Mouse (Mus musculus): Measurements from ENCODE around the gene Agbl4.

The Agbl4 gene

DNA sequence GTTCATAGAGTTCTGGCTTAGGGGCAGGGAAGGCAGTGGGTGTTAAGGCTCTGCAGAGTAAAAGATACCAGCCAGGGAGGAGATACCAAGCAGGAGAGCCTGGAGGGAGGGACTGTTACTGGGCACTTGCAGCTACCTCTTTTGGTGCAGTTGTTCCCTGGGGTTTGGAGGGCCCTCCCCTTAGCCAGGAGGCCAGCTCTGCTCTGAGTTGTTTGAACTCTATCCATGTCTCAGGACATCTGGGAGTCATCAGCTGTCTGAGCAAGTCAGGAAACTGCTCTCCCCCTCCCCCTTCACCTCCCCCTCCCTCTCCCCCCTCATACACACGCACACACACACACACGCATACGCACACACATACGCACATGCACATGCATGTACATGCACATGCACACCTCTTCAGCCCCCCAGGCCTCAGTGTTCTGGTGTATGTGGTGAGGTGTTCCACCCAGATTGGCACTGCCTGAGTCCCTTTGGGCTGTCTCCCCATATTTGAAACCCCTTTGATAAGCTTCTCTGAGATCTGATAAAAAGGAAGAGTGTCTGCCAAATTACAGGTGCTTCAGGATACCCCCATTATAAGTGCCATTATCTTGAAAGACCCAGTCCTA, 1089.9 kb downstream of the Agbl4 start:
- in situ Hi-C loops (cut with MseI, MboI) = no loop called here

DNA sequence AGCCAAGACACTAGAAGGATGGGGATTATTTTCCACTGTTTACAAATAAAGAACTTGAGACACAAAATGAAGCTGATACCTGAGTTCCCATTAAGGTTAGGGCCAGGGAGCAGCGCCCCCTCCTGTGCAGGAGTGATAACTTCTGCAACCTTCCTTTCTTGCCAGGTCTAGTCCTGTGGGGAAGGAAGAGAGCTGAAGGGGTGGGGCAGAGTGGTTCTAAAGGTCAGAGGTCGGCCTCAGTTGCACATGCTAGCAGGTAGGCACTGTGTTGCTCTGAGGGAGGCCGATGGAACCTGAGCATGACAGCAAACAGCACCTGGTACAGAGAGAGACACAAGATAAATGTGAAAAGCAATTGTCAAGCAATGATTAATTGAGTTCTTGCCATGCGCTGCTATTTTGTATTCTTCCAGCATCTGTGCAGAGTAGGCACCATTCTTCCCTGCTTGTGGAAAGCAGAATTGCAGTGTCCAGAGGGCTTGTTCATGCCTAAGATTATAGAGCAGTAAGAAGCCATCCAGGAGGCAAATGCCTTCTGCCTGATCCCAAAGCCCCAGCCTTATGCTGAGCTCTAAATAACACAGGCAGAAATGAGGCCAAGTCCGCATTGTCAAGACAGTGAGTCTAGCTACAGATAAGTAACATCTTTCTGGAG, 1096.4 kb downstream of the Agbl4 start:
- in situ Hi-C loops (cut with MseI, MboI) = loop anchor here (10.0 kb wide), 2 partner anchors 131 to 169 kb away; no protein-coding TSS in a partner anchor

DNA sequence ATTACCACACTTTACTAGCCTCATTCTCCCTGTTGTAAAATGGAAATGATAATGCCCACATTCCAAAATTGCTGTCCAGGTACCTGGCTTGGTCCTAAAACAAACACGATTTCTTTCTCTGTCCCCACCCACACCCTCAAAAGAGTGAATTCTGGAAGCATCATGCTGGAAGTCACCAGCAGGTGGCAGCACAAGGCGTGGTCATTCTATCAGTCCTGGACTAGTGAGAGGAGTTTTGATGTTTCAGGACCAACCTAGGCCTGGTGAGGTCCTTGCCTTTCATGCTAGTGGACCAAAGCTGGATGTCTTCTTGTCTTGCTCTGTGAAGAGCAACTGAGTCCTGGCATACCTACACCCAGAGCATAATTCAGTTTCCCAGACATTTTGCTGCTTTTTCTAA, 1098.5 kb downstream of the Agbl4 start:
- in situ Hi-C loops (cut with MseI, MboI) = loop anchor here (5.0 to 10.0 kb wide), 3 partner anchors 126 to 171 kb away; no protein-coding TSS in a partner anchor

DNA sequence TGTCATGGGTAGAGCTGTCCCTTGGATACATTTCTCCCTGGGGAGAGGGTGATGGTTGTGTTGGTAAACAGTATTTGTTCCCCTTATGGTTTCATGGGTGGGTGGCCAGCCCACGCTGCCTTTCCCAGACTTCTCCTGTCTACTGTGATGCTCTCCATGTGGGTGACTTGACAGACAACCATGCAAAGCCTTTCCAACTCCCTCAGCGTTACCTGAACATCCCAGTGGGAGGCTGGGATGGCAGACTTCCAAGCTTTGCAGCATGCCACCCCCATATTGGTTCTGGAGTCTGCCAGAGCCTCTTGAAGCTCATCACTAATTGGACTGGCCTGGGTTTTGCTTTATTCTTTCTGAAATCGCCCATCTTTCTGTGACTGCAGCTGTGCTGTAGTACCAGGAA, 1101.3 kb downstream of the Agbl4 start:
- in situ Hi-C loops (cut with MseI, MboI) = loop anchor here (5.0 to 10.0 kb wide), 3 partner anchors 124 to 174 kb away; no protein-coding TSS in a partner anchor

DNA sequence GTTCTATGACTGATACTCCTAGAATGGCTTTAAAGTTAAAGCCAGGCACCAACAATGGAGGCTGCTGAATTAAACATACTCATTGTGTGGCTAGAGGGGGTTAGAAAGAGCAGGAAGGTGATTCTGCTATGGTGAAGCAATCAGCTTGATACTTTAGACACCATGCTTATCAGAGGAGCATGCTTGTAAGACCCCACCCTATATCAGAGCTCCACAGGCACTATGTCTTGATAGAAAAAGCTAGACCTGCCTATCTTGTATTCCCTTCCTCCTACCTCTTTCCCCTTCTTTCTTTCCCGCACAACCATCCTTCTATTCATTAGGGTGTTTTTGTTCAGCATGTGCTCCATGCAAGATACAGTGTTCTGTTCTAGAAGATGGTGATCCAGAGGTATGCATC, 1104.0 kb downstream of the Agbl4 start:
- in situ Hi-C loops (cut with MseI, MboI) = no loop called here

DNA sequence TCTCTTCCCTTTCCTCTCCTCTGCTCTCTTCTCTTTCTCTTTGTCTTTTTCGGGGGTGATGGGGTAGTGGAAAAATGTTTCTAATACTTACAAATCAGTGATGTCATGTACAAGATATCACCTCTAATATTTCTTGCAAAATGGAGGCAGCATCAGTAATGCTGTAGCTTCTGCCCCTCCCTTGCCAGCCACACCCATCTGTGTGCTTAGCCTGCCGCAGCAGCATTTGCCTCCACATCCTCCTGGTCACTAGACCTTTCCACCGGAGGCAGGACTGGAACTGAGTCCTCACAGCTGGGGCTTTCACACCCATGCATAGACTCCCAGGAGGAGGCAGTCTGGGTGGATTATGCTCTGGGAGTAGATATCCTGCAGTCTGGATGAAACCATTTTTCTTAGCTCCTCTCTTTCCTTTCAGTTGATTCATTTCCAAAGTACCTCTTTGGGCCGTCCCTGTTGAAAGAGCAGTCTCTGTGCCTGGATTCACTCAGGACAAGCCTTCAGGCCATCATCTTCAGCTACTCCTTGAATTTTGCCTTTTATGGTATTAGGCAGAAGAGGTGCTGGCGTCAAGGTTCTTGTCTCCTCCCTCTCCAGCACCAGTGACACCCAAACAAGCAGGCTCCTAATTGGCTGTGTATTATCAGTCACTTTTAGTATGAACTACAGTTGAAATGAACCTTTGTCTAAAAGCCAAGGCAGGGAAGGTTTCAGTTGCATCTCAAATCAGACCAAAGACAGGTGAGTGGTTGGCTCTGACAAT, 1105.7 kb downstream of the Agbl4 start:
- in situ Hi-C loops (cut with MseI, MboI) = no loop called here

DNA sequence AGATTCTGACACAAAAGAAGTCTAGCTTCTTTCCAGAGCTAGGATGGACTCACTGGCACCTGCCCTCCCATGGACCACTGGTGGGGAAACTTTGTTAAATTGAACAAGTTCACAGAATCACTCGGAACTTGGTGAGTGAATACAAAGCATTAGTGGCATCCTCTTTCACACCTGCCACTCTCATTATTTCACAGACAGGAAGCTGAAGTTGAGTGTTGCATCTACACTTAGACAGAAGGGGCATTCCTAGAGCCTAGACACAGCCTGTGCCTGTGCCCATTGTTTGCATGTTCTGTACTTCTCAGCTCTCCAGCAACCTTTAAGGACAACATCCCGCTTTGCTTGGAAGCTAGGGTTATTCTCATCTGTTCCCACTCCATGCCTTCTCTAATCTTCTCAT, 1107.5 kb downstream of the Agbl4 start:
- in situ Hi-C loops (cut with MseI, MboI) = no loop called here

DNA sequence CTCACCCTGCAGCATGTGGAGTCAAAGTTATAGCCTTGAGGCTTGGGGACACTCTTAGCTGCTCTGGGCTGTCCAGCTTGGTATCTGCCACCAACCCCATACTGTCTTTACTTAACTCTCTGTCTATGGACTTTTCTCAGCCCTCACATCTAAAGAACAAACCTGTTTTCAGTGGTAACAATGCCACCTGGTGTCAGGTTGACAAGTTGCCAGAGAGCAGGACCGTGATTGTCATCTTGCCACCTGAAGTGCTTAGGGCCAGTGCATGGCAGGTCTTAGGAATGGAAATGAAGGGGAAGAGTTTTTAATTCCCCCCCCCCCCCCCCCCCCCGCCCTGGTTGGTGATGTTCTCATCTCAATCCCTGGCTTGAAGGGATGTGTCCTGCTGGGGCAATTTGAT, 1112.7 kb downstream of the Agbl4 start:
- in situ Hi-C loops (cut with MseI, MboI) = no loop called here

DNA sequence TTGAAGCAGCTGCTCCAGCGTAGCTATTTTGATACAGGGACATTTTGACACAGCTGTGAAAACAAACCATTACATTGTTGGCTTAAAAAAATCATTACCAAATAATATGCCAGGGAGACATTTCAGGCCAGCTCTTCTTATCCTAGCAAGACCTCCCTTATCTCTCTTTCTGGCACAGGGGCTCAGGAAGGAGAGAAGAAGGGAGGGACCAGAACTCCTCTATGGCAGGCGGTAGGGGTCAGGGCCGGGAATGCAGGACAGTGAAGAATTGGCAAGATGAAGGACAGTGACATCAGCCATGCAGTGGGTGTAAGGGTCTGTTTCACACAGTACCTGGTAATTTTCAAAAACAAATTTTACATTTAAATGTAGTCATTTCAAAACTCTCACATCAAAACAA, 1116.5 kb downstream of the Agbl4 start:
- in situ Hi-C loops (cut with MseI, MboI) = no loop called here

DNA sequence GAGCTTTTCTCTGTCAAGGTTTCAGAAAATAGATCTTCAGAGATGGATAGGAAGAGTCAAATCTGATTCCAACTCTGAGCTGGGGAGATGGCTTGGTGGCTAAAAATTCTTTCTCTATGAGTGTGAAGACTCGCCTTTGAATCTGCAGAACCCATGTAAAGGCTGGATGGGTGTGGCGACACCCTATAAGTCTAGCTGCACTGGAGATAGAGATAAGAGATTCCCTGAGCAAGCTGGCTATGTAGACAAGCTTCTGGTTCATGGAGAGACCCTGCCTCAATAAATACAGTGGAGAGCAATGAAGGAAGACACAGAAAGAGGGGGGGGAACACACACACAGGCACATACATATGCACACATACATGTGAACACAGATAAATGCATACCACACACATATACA, 1118.7 kb downstream of the Agbl4 start:
- in situ Hi-C loops (cut with MseI, MboI) = no loop called here

DNA sequence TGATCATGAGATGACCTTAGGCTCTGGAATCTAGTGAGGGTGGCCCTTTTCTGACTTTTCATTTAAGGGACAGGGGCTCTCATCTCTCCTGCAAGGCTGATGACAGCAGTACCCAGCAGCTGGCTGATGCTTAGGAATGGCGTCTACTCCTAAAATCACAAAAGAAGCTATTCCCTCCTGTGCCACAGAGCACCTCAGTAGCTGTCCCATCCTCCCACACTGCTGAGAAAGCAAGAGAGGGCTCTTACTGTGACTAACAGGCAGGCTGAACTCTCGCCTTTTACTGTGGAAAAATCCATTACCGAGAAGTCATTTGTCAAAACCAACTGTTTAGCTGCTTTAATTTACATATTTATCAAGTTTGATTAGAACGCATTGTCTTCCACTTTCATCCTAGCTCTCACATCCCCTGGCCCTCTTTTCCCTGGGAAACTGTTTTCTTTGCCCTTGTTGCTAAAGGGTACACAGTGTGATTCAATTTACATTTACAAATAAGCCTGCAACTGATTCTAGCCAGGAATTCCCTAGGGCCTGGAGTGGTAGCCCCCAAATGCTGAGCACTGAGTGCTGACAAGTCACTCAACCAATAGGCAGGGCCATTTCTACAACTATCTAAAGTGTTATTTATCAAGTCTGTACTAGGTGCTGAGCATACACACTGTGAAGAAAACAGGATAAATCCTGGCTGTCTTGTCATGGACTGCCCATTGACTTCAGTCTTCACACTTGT, 1119.8 kb downstream of the Agbl4 start:
- in situ Hi-C loops (cut with MseI, MboI) = no loop called here

DNA sequence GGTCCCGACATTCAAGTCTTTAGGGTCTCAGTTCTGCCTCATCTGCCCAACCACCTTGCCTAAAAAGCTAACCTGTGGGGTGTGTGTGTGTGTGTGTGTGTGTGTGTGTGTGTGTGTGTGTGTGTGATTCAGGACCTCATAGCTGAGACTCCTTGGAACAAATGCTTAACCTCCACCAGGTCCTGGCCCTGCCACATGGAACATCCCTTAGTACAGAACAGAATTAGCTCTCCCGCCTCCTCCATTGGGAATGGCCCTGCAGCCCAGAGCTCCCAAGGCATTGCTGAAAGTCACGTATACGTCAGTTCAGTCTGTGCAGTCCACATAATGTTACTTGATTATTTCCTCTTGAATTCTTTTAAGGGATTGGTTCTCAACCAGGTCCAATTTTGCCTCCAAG, 1120.7 kb downstream of the Agbl4 start:
- in situ Hi-C loops (cut with MseI, MboI) = no loop called here

DNA sequence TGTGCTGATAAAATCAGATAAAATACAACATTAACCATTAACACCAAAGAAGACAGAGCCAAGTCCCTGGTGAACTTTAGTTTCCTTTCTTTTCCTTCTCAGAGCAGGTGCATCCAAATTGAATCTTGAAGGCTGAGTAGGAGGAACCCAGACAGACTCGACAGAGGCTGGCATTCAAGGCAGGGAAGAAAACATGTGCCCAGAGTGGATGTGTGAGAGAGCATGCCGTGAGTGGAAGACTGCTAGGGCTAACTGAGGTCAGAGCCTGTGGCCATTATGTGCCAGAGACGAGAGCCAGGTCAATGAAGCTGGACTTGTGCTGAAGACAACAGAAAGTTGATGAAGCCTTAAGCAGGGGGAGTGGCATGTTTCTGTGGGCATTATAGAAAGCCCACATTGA, 1121.8 kb downstream of the Agbl4 start:
- in situ Hi-C loops (cut with MseI, MboI) = no loop called here

DNA sequence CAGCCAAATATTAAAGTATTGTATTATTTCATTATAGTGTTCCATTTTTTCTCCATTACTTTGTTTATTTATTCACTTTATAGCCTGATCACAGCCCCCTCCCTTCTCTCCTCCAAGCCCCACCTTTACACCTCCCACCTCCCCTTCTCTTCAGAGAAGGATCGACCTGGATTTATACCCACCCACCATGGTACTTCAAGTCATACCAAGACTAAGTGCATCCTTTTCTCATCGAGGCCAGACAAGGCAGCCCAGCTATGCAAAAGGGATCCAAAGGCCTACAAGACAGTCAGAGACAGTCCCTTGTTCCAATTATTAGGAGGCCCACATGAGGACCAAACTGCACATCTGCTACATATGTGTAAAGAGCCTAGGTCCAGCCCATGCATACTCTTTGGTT, 1122.5 kb downstream of the Agbl4 start:
- in situ Hi-C loops (cut with MseI, MboI) = no loop called here

DNA sequence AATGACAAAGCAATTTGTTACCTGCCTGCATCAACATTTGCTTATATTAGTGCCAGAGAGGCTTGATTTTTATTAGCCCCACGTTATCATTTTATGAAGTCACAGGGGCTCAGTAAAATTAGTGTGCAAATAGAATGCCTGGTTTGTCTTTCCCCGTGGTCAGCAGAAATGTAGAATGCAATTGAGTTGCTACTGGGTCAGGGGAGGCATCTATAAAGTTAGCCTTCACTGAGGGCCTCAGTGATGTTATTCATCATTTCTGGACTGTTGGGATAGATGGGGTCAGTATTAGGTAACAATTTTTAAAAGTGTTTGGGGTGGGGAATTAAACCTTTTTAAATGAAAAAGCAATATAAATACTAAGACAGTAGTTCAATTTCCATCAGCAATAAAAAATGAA, 1125.5 kb downstream of the Agbl4 start:
- in situ Hi-C loops (cut with MseI, MboI) = no loop called here

DNA sequence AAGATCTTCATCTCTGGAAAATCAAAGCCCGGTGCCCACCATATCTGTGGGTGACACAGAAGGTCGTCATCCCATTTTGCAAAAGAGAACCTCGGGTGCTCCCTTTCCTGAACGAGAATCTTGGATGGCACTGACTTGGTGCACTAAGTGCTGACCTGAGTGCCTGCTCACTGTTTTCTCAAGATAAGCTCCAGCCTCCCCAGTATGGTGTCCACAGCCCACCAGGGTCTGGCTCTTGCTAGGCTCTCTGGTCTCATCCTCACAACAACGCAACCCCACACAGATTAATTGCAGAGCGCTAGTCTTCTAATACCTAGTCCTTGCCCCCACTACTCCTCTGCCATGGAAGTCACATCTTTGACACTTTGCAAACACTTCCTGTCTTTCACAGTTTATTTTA, 1131.5 kb downstream of the Agbl4 start:
- in situ Hi-C loops (cut with MseI, MboI) = no loop called here

DNA sequence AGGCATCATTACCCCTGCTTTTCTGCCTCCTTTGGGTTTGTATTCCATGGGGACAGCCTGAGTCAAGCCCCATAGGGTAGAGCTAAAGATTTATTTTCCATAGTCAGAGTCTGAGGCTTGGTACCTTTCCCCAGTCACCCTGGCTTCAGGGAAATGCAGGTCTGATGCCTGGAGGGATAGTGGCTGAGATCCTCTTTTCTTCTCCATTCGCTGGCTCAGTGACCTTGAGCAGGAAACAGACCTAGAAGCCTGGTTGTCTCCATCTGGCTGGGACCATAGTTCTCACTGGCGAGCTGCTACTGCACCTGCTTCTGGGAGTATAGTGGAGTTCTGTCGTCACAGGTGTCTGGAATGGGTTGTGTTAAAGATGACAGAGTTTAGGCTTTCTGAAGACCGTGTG, 1132.5 kb downstream of the Agbl4 start:
- in situ Hi-C loops (cut with MseI, MboI) = no loop called here

DNA sequence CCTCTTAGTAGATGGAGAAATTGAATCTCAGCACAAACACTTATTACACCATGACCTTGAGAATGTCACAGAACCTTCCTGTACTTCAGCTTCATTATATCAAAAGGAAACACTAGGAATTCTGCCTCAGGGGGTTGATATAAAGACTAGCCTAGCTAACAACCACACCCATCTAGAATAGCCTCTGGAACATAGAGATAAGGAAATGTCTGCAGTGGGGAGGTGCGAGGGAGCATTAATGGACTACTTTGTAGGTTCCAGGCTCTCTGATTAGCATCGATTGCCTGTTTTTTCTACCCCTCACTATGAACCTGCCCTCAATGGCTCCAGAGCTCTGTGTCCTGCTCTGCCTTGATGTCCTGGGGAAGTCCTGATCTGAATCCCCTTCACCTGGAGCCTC, 1133.1 kb downstream of the Agbl4 start:
- in situ Hi-C loops (cut with MseI, MboI) = no loop called here

DNA sequence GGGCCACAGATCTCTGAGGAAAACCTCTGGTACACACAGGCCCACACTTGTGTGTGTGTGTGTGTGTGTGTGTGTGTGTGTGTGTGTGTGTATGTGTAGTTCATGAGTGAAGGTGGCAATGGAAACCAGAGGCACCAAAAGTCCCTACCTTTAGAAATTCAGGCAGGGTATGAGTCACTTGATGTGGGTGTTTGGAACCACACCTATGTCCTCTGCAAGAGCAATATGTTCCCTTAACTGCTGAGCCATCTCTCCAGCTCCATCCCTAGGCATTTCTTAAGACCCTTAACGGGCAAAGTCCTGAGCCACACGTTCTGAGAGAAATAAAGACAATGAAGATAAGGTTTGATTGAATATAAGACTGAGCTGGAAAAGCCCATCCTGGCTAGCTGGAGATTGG, 1147.2 kb downstream of the Agbl4 start:
- in situ Hi-C loops (cut with MseI, MboI) = no loop called here

DNA sequence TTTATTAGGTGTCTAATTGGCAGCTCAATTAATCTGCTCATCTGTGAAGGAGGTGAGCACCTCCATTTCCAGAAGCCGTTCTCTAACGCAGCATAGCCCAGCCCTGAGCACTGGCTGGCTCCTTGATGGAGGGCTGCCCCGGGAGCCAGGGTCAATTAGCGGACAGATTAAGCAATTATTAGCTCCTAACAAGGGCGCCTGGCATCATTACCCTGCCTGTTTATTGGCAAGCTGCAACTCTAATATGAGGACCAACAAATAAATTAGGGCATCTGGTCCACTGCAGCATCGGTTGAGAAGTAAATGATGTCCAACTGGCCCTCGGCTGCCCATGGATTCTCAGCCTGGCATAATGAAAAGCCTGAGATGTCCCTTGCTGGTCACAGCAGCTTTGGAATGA, 1148.5 kb downstream of the Agbl4 start:
- in situ Hi-C loops (cut with MseI, MboI) = no loop called here

DNA sequence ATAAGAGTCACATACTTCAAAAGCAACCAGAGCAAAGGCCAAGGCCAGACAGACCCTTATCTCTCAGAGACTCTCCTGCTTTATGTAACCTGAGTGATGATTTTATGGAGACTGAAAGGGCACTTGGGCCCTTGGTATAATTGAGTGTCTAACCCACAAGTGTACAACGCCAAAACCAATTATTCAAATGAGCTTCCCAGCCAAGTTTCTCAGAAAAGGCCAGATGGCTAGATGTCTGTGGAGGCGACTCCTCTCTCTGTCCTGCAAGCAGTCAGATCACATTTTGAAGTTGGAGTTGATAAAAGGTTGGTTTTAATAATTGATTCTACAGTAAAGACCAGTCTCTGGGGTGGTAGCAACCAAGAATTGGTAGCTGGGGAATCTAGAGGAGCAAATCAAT, 1158.0 kb downstream of the Agbl4 start:
- in situ Hi-C loops (cut with MseI, MboI) = no loop called here

DNA sequence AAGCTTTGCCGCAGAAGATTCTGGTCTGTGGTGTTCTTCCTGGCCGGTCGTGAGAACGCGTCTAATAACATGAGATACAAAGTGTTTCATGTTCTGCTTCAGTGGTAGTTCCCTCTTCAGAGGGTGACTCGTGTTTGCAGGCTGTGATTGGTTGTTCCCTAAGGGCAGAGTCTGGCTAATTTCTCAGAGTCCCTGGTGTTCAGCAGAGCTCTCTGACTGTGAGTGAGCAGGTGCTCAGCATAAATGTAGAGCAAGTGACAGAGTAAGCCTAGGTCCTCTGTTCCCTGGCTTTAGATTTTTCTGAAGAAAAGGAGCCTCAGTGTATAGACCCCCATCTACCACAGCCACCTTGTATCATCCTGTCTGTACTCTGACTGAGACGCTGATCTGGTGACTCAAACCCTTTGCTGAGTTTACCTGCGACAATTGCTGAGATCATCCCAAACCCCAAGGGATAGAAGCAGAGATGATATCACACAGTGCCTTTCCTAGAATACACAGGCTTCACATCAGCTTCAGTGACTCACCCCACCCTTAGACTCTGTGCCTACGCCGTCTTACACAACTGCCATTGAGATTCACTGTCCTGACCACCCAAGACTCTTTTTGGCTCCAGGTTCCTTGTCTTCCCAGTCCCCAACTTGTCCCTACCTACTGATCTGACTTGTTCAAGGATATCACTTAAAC, 1179.8 kb downstream of the Agbl4 start:
- in situ Hi-C loops (cut with MseI, MboI) = no loop called here

Data from mouse trophoblast stem cell (cell line).